In genomic region chr9:44418519-44419385, GRCm38 (mm10) we compare ENCODE assay signal across 8 mouse cellular contexts. TPM values are rescaled to one million over a fixed set of nuclear protein-coding genes. Genes with fewer than 3 reads are reported as not detected.
DNase-seq lines count a peak whose midpoint lies in the region; ATAC-seq and TF ChIP-seq lines count a peak whose summit lies in the region.

Gene Ccdc84 (minus strand): TSS chr9:44418569.

- peak within 1 kb of the TSS; percentile 82 for H3K9ac ChIP-seq in forebrain, embryonic 16.5 days (replicated peaks; ENCODE audit: low read depth, low read length)

- no peak for TF ChIP-seq POLR2A in lung, adult 2 months (IDR thresholded peaks at IDR 0.05; ENCODE audit: borderline replicate concordance, extremely low read depth, low read depth, low read length)
- no peak for TF ChIP-seq POLR2A in myocyte (IDR thresholded peaks at IDR 0.05; ENCODE audit: insufficient read length, low read depth)

- no peak for TF ChIP-seq CTCF in lung, adult 2 months (IDR thresholded peaks at IDR 0.05; ENCODE audit: insufficient read depth, low read length)

- no peak for ATAC-seq in forebrain, embryonic 16.5 days
- no peak for ATAC-seq in frontal cortex, adult (ENCODE audit: low TSS enrichment)

- no peak for DNase-seq in lung, adult 2 months
- DNase-seq in lung, postnatal 10 days, result no peak
- DNase-seq in adrenal gland, postnatal 36 days, result no peak
- DNase-seq in left cerebral cortex, postnatal 14 days (ENCODE audit: low spot score in 2 of 2), result no peak
- no peak for DNase-seq in urinary bladder, postnatal 4 days (ENCODE audit: low spot score in 2 of 2)

- H3K4me3 ChIP-seq in lung, adult 2 months (replicated peaks; ENCODE audit: extremely low read depth, low read depth, low read length), result peak within 1 kb of the TSS; percentile 93
- H3K4me3 ChIP-seq in forebrain, embryonic 16.5 days (replicated peaks; ENCODE audit: low read length), result peak within 1 kb of the TSS; percentile 81
- peak within 1 kb of the TSS; percentile 83 for H3K4me3 ChIP-seq in myocyte

- intact Hi-C loops in left cerebral cortex, postnatal 14 days (cut with DNase I), result no loop called here

- peak within 1 kb of the TSS; percentile 21 for H3ac ChIP-seq in myocyte (ENCODE audit: control insufficient read depth, insufficient read length)

- WGBS in lung, adult 2 months, result 71% methylated on average over 14 of the region's 14 CpGs
- 79% methylated on average over 14 of the region's 14 CpGs for WGBS in forebrain, embryonic 16.5 days

- H3K79me2 ChIP-seq in myocyte (ENCODE audit: control insufficient read depth, insufficient read depth), result peaks cover 7% of the 10 kb centered on the region

- no peaks in the 10 kb centered on the region for H3K4me1 ChIP-seq in lung, adult 2 months (ENCODE audit: control insufficient read depth, insufficient read depth, low read length)
- H3K4me1 ChIP-seq in forebrain, embryonic 16.5 days (replicated peaks; ENCODE audit: control insufficient read depth, insufficient read depth, low read length), result peaks cover 11% of the 10 kb centered on the region

- peak within 1 kb of the TSS; percentile 86 for H3K4me2 ChIP-seq in forebrain, embryonic 16.5 days (ENCODE audit: low read length)
- peak within 1 kb of the TSS; percentile 89 for H3K4me2 ChIP-seq in myocyte (ENCODE audit: low read depth)

- no peaks in the 10 kb centered on the region for H3K9me3 ChIP-seq in forebrain, embryonic 16.5 days (ENCODE audit: control insufficient read depth, low read length)

- peak within 1 kb of the TSS; percentile 81 for H3K27ac ChIP-seq in forebrain, embryonic 16.5 days (ENCODE audit: low read length)

- H3K27me3 ChIP-seq in forebrain, embryonic 16.5 days (replicated peaks; ENCODE audit: control insufficient read depth, insufficient read depth, low read length), result no peaks in the 10 kb centered on the region
- no peaks in the 10 kb centered on the region for H3K27me3 ChIP-seq in myocyte (ENCODE audit: control insufficient read depth, insufficient read depth, insufficient read length)

- H3K36me3 ChIP-seq in forebrain, embryonic 16.5 days (ENCODE audit: control insufficient read depth, insufficient read depth), result peaks cover 2% of the 10 kb centered on the region; the same call in 1 of the 2 replicates
- H3K36me3 ChIP-seq in myocyte (ENCODE audit: control insufficient read depth, insufficient read depth), result peaks cover 7% of the 10 kb centered on the region

TF ChIP-seq in myocyte, 11 proteins besides CTCF, POLR2A, EP300 and RAD21:
- TF ChIP-seq E2F4 (IDR thresholded peaks at IDR 0.05; ENCODE audit: insufficient read depth) (no peak), REST (IDR thresholded peaks at IDR 0.05; ENCODE audit: insufficient read depth, insufficient read length) (no peak), MYOD1 (IDR thresholded peaks at IDR 0.05; ENCODE audit: control insufficient read depth in 1 of 3, insufficient read length in 2 of 3, low read depth in 2 of 3) (no peak), CEBPB (IDR thresholded peaks at IDR 0.05; ENCODE audit: insufficient read depth, poor library complexity, severe bottlenecking) (no peak), TCF3 (IDR thresholded peaks at IDR 0.05; ENCODE audit: insufficient read length, low read depth) (no peak), MYOG (IDR thresholded peaks at IDR 0.05; ENCODE audit: control insufficient read depth in 1 of 3, insufficient read depth in 1 of 3, insufficient read length in 2 of 3, low read depth in 2 of 3) (no peak), SRF (IDR thresholded peaks at IDR 0.05; ENCODE audit: control insufficient read depth, insufficient read length, low read depth) (no peak)

RNA-seq across cellular contexts. Expression of gene Ccdc84, which starts in this region (rescaled TPM):
- polyA plus RNA-seq in lung, adult 2 months (2012; rRNA removed), result 16.4 and 23.0 TPM in 2 replicates
- total RNA-seq in adrenal gland, postnatal 36 days (2021), result 10 to 100 TPM; 14.7 to 18.9 TPM
- polyA plus RNA-seq in forebrain, embryonic 16.5 days (2015; fragmentation: Nextera tagmentation; extraction: Ambion mirVana), result 36.8 and 41.1 TPM in 2 replicates
- total RNA-seq in left cerebral cortex, postnatal 14 days (2021), result 10 to 100 TPM; 16.2 to 21.2 TPM
- polyA plus RNA-seq in myocyte (2012; fragmentation: generic; extraction: Trizol), result 15.6 TPM
